Mouse (Mus musculus) CH12.LX (cell line): ENCODE data around the gene Khdrbs2. TPM values are rescaled to one million over a fixed set of nuclear protein-coding genes. Genes with fewer than 3 reads are reported as not detected.
"Not testable (repeated sequence)": the region's sequence is repeated elsewhere in the genome, so short reads cannot be mapped to it uniquely, and the experiment has no call there.

Experiments used
- DNase-seq: peaks from one replicate; pipeline ENCODE4 v3.0.0-alpha.2; 2013; ENCODE audit errors: extremely low read depth
- H3K27ac ChIP-seq: 2 replicates; pipeline ENCODE4 v1.5.1; 2012; ENCODE audit warnings: low read depth, mild to moderate bottlenecking, control low read depth, moderate library complexity; ENCODE audit not compliant: insufficient read depth
- H3K27me3 ChIP-seq: replicated peaks from 2 replicates; pipeline ENCODE3; 2012; ENCODE audit warnings: inconsistent platforms
- H3K36me3 ChIP-seq, 2 experiments: replicated peaks in 1 of 2; 2 replicates each; pipeline versions ENCODE3 to v1.6.1; 2012; ENCODE audit warnings: inconsistent platforms in 1 of 2, low read length in 1 of 2, mild to moderate bottlenecking in 1 of 2, mixed read lengths in 1 of 2, moderate library complexity in 1 of 2; ENCODE audit not compliant: control insufficient read depth in 1 of 2, insufficient read depth in 1 of 2
- H3K4me1 ChIP-seq, 2 experiments: 2 replicates each; pipeline ENCODE4 v1.6.1; 2012; ENCODE audit warnings: inconsistent platforms in 1 of 2, moderate library complexity in 1 of 2; ENCODE audit not compliant: insufficient read depth in 2 of 2, control insufficient read depth in 1 of 2
- H3K4me2 ChIP-seq: 2 replicates; pipeline ENCODE4 v1.6.1; 2012; ENCODE audit warnings: low read depth, mild to moderate bottlenecking, control low read depth; ENCODE audit not compliant: poor library complexity, insufficient read depth, severe bottlenecking
- H3K4me3 ChIP-seq, 3 experiments: fragments of 150-350 bp in 1 of 3; sonication (generic) in 1 of 3; replicated peaks in 1 of 3; 2 replicates each; pipeline versions ENCODE3 to v1.5.1; 2011 to 2012; ENCODE audit warnings: low read depth in 2 of 3, low read length in 2 of 3, mild to moderate bottlenecking in 2 of 3, moderate library complexity in 2 of 3, control low read depth in 1 of 3, improper control_type of control experiment in 1 of 3, inconsistent platforms in 1 of 3, mixed read lengths in 1 of 3; ENCODE audit not compliant: poor library complexity in 1 of 3
- H3K79me2 ChIP-seq: replicated peaks from 2 replicates; pipeline ENCODE4 v1.6.1; 2012; ENCODE audit warnings: mild to moderate bottlenecking, moderate library complexity; ENCODE audit not compliant: control insufficient read depth, poor library complexity, insufficient read depth, severe bottlenecking; ENCODE audit errors: extremely low read depth
- H3K9ac ChIP-seq: 2 replicates; pipeline ENCODE4 v1.6.1; 2012; ENCODE audit warnings: low read depth, mild to moderate bottlenecking, control low read depth, moderate library complexity; ENCODE audit not compliant: insufficient read depth
- H3K9me3 ChIP-seq: replicated peaks from 2 replicates; pipeline ENCODE3; 2012; ENCODE audit warnings: low read length, inconsistent platforms, mixed read lengths
- CHD2 ChIP-seq: IDR thresholded peaks from 2 replicates; pipeline ENCODE4 v1.6.1; 2011; ENCODE audit warnings: low read length, improper control_type of control experiment
- E2F4 ChIP-seq: IDR thresholded peaks from 2 replicates; pipeline ENCODE4 v1.6.1; 2011; ENCODE audit warnings: low read depth, low read length, improper control_type of control experiment; ENCODE audit not compliant: insufficient replicate concordance
- ELF1 ChIP-seq: IDR thresholded peaks from 2 replicates; pipeline ENCODE4 v1.6.1; 2014; ENCODE audit warnings: low read depth, mild to moderate bottlenecking, inconsistent platforms, low read length, improper control_type of control experiment
- EP300 ChIP-seq: IDR thresholded peaks from 2 replicates; pipeline ENCODE4 v1.6.1; 2011; ENCODE audit warnings: low read length, improper control_type of control experiment
- GABPA ChIP-seq: IDR thresholded peaks from 2 replicates; pipeline ENCODE4 v1.6.1; 2012; ENCODE audit warnings: low read depth, low read length, improper control_type of control experiment, inconsistent platforms; ENCODE audit not compliant: insufficient replicate concordance
- JUN ChIP-seq: IDR thresholded peaks from 2 replicates; pipeline ENCODE4 v1.6.1; 2011; ENCODE audit warnings: low read depth, mild to moderate bottlenecking, low read length, improper control_type of control experiment, moderate library complexity; ENCODE audit not compliant: insufficient read depth
- KAT2A ChIP-seq: IDR thresholded peaks from 2 replicates; pipeline ENCODE4 v1.6.1; 2012; ENCODE audit warnings: low read length, improper control_type of control experiment, inconsistent platforms; ENCODE audit not compliant: insufficient replicate concordance
- MAFK ChIP-seq: IDR thresholded peaks from 2 replicates; pipeline ENCODE4 v1.6.1; 2011; ENCODE audit warnings: low read length, improper control_type of control experiment; ENCODE audit not compliant: insufficient replicate concordance
- MEF2A ChIP-seq: IDR thresholded peaks from 2 replicates; pipeline ENCODE4 v1.6.1; 2014; ENCODE audit warnings: low read depth, mild to moderate bottlenecking, inconsistent platforms, low read length, improper control_type of control experiment, borderline replicate concordance
- MYC ChIP-seq: IDR thresholded peaks from 2 replicates; pipeline ENCODE4 v1.6.1; 2011; ENCODE audit warnings: low read depth, mild to moderate bottlenecking, improper control_type of control experiment, low read length
- NRF1 ChIP-seq: IDR thresholded peaks from 2 replicates; pipeline ENCODE4 v1.6.1; 2014; ENCODE audit warnings: low read depth, mild to moderate bottlenecking, inconsistent platforms, low read length, improper control_type of control experiment, moderate library complexity
- RAD21 ChIP-seq: IDR thresholded peaks from 2 replicates; pipeline ENCODE4 v1.6.1; 2011; ENCODE audit warnings: low read depth, mild to moderate bottlenecking, low read length, improper control_type of control experiment, moderate library complexity
- SIN3A ChIP-seq: IDR thresholded peaks from 2 replicates; pipeline ENCODE4 v1.6.1; 2012; ENCODE audit warnings: low read length, improper control_type of control experiment, inconsistent platforms
- USF1 ChIP-seq: IDR thresholded peaks from 2 replicates; pipeline ENCODE4 v1.6.1; 2014; ENCODE audit warnings: low read depth, mild to moderate bottlenecking, inconsistent platforms, low read length, improper control_type of control experiment
- USF2 ChIP-seq: conservative IDR thresholded peaks from 2 replicates; pipeline ENCODE4 v1.6.1; 2011; ENCODE audit warnings: low read depth, low read length, improper control_type of control experiment
- ZC3H11A ChIP-seq: IDR thresholded peaks from 2 replicates; pipeline ENCODE4 v1.6.1; 2012; ENCODE audit warnings: low read depth, mild to moderate bottlenecking, inconsistent platforms, low read length, improper control_type of control experiment
- ZMIZ1 ChIP-seq: IDR thresholded peaks from 2 replicates; pipeline ENCODE4 v1.6.1; 2012; ENCODE audit warnings: low read depth, mild to moderate bottlenecking, inconsistent platforms, low read length, improper control_type of control experiment
- dilution Hi-C: fragments of 300-500 bp; cut with MboI; formaldehyde crosslinking; loops from 2 replicates; pipeline ENCODE4 v1.14.3; 2020; ENCODE audit warnings: low sequenced_read_pairs; ENCODE audit not compliant: extremely low pct_unique_long_range_greater_than_20kb, extremely low pct_ligation_motif_present
- in situ Hi-C: fragments of 300-500 bp; cut with MboI; formaldehyde crosslinking; loops from 3 replicates; pipeline ENCODE4 v1.14.3; 2019; ENCODE audit warnings: low sequenced_read_pairs, low pct_ligation_motif_present, low pct_unique_long_range_greater_than_20kb, mixed read lengths
- polyA plus RNA-seq: library from polyadenylated mRNA; unstranded; fragments of >175 nt; gene quantifications from 2 replicates; pipeline ENCODE4 v1.2.1, GENCODE M21; 2012; ENCODE audit warnings: low read depth; ENCODE audit not compliant: insufficient read length
- total RNA-seq, 2 experiments: library from RNA; depleted of rRNA; stranded (reverse); fragments of 300-350 nt in 1 of 2; fragments of >200 nt in 1 of 2; gene quantifications; 2 replicates each; pipeline ENCODE4 v1.2.3; 2012 to 2014

Khdrbs2 gene
- total and polyA plus RNA-seq, 3 experiments: not detected

DNA sequence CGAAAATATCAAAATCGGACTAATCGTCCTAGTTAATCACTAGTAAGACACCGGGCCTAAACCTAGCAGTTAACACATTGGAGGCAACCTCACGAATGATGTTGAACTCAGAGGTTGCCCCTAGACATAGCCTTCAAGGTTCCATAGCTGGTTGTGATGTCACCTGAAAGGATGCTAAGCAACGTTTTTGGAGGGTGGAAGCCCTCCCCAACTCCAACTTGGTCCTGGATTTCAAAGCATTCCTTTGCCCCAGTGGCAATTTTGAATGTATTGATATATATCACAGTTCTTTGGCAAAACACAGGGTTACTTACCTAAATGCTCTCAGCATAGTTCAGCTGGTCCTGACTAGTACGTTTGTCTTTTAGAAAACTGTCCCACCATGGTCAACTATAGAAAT, 374.7 kb downstream of the Khdrbs2 start, which contains the start of gene Gm5415:
Gene Gm5415, minus strand, starts transcription at position 101 of the 400 bp plus-strand sequence.
- H3K79me2 ChIP-seq, H3K27ac ChIP-seq, H3K4me2 ChIP-seq, dilution Hi-C loops, DNase-seq, H3K4me1 ChIP-seq, H3K36me3 ChIP-seq, H3K9ac ChIP-seq, H3K4me3 ChIP-seq, H3K27me3 ChIP-seq, in situ Hi-C loops: not testable (repeated sequence)
- peaks cover 16% of the 10 kb centered on the region for H3K9me3 ChIP-seq

DNA sequence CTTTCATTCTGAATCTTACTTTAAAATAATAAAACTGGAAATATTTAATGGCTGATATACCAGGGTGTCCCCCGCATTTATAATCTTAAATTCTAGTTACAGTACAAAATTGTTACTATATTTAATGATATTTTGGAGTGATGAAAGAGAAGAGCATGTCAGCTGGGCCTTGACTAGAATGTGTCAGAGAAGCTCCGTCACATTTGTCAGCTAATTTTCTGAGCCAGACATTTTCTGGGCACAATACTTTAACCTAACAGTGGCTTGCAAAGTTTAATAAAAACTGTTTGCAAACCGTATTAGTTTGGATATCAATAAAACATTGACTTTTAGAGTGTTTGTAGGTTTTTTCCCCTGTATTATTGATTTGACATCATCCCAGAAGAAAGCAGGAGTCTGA, 380.9 kb downstream of the Khdrbs2 start:
- in situ Hi-C loops (no loop called here), dilution Hi-C loops (no loop called here)
- Histone ChIP-seq H3K36me3 (no peaks in the 10 kb centered on the region), H3K4me3 (no peak overlapping the region), H3K4me1 (no peaks in the 10 kb centered on the region), H3K79me2 (no peaks in the 10 kb centered on the region), H3K27ac (no peak overlapping the region), H3K4me2 (no peak overlapping the region), H3K9ac (no peak overlapping the region), H3K27me3 (no peaks in the 10 kb centered on the region), H3K9me3 (peaks cover 14% of the 10 kb centered on the region)
- DNase-seq: no peak
- TF ChIP-seq JUN (no peak), RAD21 (no peak), ZC3H11A (no peak), MYC (no peak), MEF2A (no peak), CHD2 (no peak), NRF1 (no peak), SIN3A (no peak), GABPA (no peak), ZMIZ1 (no peak)

DNA sequence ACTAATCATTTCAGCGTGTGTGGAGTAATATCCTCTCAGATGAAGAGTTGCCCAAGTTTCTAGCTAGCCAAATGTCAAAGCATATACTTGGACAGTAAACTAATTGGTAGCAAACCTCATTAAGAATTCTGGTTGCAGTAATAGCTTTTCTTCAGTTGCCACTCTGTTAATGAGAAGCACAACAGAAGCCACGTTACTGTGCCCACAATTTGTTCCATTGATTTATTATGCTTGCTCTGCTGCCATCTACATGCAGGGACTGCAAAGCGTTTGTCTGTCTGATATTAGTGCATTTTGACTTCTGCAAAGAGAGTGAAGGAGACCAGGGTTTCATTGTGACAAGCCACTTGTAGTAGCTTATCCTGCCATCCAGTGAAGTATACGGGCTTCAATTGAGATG, 381.4 kb downstream of the Khdrbs2 start:
- no peaks in the 10 kb centered on the region for H3K4me1 ChIP-seq
- DNase-seq: no peak
- H3K27me3 ChIP-seq: no peaks in the 10 kb centered on the region
- dilution Hi-C loops (no loop called here), in situ Hi-C loops (no loop called here)
- no peaks in the 10 kb centered on the region for H3K36me3 ChIP-seq
- H3K27ac ChIP-seq: no peak overlapping the region
- no peak overlapping the region for H3K4me2 ChIP-seq
- no peaks in the 10 kb centered on the region for H3K79me2 ChIP-seq
- no peak overlapping the region for H3K4me3 ChIP-seq
- TF ChIP-seq MAFK (no peak), USF2 (no peak), EP300 (no peak), USF1 (no peak), ELF1 (no peak), E2F4 (no peak), RAD21 (no peak), KAT2A (no peak)
- no peak overlapping the region for H3K9ac ChIP-seq
- H3K9me3 ChIP-seq: peaks cover 14% of the 10 kb centered on the region
